Mouse (Mus musculus) central nervous system, embryonic 14 days (tissue): Measurements from ENCODE around the gene Otx1. TPM values are rescaled to one million over a fixed set of nuclear protein-coding genes. Genes with fewer than 3 reads are reported as not detected.

Experiments
- polyA plus RNA-seq: library from polyadenylated mRNA; depleted of rRNA; stranded (reverse); fragments of >200 nt; gene quantifications from 2 replicates; pipeline ENCODE4 v1.2.3, GENCODE M21; 2012; rRNA removed

Otx1 gene
- 15.4 and 20.4 TPM in 2 replicates for polyA plus RNA-seq

GRCm38 (mm10) chr11:22002783-22003340 is at the start of gene Otx1:
Gene Otx1 (minus strand): TSS chr11:22002897.

